Mouse (Mus musculus) lung, postnatal 0 days (tissue): ENCODE measurements around the gene Ell2. TPM values are rescaled to one million over a fixed set of nuclear protein-coding genes. Genes with fewer than 3 reads are reported as not detected.
"Not testable (repeated sequence)": the region's sequence is repeated elsewhere in the genome, so short reads cannot be mapped to it uniquely, and the experiment has no call there.

Experiments used
- ATAC-seq: fragments of 200-750 bp; cut with Nextera tagmentation; 2 replicates; pipeline ENCODE4 v1.8.0; 2017; ENCODE audit warnings: moderate library complexity
- DNase-seq: peaks from one replicate; pipeline ENCODE4 v3.0.0-alpha.2; 2016; ENCODE audit warnings: low spot score
- H3K27ac ChIP-seq: fragments of 300-500 bp; sonication (generic); 2 replicates; pipeline ENCODE4 v1.5.1; 2014; ENCODE audit warnings: antibody characterized with exemption, mild to moderate bottlenecking, low read length, mixed read lengths
- H3K27me3 ChIP-seq: fragments of 300-500 bp; sonication (generic); replicated peaks from 2 replicates; pipeline ENCODE4 v1.6.1; 2014; ENCODE audit warnings: low read length, mixed read lengths; ENCODE audit not compliant: insufficient read depth
- H3K36me3 ChIP-seq: fragments of 300-500 bp; sonication (generic); 2 replicates; pipeline ENCODE4 v1.6.1; 2014; ENCODE audit warnings: low read length, mixed read lengths; ENCODE audit not compliant: insufficient read depth
- H3K4me1 ChIP-seq: fragments of 300-500 bp; sonication (generic); 2 replicates; pipeline ENCODE4 v1.6.1; 2014; ENCODE audit warnings: antibody characterized with exemption, low read depth, low read length, mixed read lengths; ENCODE audit not compliant: insufficient read depth
- H3K4me2 ChIP-seq: fragments of 300-500 bp; sonication (generic); replicated peaks from 2 replicates; pipeline ENCODE4 v1.6.1; 2014; ENCODE audit warnings: low read depth, mild to moderate bottlenecking, low read length, moderate library complexity, mixed read lengths
- H3K4me3 ChIP-seq: fragments of 300-500 bp; sonication (generic); 2 replicates; pipeline ENCODE4 v1.5.1; 2014; ENCODE audit warnings: low read depth, low read length
- H3K9ac ChIP-seq: fragments of 300-500 bp; sonication (generic); replicated peaks from 2 replicates; pipeline ENCODE4 v1.6.1; 2014; ENCODE audit warnings: low read depth, mild to moderate bottlenecking
- H3K9me3 ChIP-seq: fragments of 300-500 bp; sonication (generic); 2 replicates; pipeline ENCODE4 v1.6.1; 2016; ENCODE audit warnings: low read length, mixed read lengths
- CTCF ChIP-seq: IDR thresholded peaks from 2 replicates; pipeline ENCODE4 v1.5.1; 2016; ENCODE audit warnings: antibody characterized with exemption, mild to moderate bottlenecking
- EP300 ChIP-seq: IDR thresholded peaks from 2 replicates; pipeline ENCODE4 v1.6.1; 2016; ENCODE audit warnings: antibody characterized with exemption, mild to moderate bottlenecking, control low read depth
- WGBS: fragments of 180-500 bp; shearing (Covaris S2); extraction: QIAGEN DNeasy Blood & Tissue Kit; methylation state at CpG from one replicate; pipeline ENCODE4 v1.1.7; 2014; 5-methylcytosine and 5-hydroxymethylcytosine counted together
- polyA plus RNA-seq: library from polyadenylated mRNA; unstranded; fragments of >200 nt; fragmentation: Nextera tagmentation; extraction: Ambion mirVana; gene quantifications from 2 replicates; pipeline ENCODE4 v1.2.1, GENCODE M21; 2015

Gene Ell2
- polyA plus RNA-seq, 1 experiment from 2014 or later, result 6.1 TPM

DNA sequence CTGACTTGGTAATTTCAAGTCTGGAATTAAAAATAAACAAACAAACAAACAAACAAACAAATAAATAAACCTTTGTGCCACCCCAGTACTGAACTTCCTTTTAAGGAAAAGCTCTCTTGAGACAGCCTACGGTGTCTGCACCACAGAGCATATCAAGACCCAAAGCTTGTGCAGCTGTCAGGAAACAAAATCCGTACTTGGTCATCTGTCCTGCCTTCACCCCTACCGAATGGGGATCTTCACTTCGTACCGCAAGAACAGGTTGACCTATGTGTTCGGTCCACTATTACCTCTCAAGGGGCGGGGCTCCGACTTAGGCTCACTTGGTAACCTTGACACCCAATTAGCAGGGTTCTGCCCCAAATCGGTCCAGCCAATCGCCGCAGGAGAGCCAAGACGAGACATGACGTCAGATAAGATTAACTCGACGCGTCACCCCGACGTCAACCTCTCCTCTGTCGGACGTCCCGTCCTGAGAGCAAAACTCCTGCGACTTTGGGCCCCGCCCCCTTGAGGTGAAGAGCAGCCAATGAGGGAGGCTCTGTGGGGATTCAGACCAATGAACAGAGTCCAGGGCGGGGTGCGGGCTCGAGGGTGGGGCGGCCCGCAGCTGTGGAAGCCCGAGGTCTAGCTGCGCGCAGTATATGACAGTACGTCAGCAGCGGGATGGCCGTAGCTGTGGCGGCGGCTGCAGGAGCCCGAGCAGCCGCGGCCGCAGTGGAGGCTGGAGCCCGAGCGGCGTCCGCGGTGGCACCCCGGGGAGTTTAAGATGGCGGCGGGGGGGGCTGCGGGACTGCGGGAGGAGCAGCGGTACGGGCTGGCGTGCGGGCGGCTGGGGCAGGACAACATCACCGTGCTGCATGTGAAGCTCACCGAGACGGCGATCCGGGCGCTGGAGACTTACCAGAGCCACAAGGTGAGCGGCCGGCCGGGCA lies 592 bp downstream of the Ell2 start:
- ATAC-seq, result peak; percentile 99
- peak; percentile 98 for DNase-seq
- no peaks in the 10 kb centered on the region for H3K36me3 ChIP-seq
- H3K9ac ChIP-seq, result peak overlapping the region; percentile 78
- no peaks in the 10 kb centered on the region for H3K27me3 ChIP-seq
- peak overlapping the region; percentile 89 for H3K4me3 ChIP-seq
- peak overlapping the region; percentile 64 for H3K4me2 ChIP-seq
- peaks cover 2% of the 10 kb centered on the region; the same call in 1 of the 2 replicates for H3K4me1 ChIP-seq
- WGBS, result 6% methylated on average over 55 of the region's 64 CpGs
- no peaks in the 10 kb centered on the region for H3K9me3 ChIP-seq
- TF ChIP-seq CTCF (no peak; the same call in 1 of the 2 replicates), EP300 (peak; percentile 16; the same call in 1 of the 2 replicates)
- H3K27ac ChIP-seq, result peak overlapping the region; percentile 90

DNA sequence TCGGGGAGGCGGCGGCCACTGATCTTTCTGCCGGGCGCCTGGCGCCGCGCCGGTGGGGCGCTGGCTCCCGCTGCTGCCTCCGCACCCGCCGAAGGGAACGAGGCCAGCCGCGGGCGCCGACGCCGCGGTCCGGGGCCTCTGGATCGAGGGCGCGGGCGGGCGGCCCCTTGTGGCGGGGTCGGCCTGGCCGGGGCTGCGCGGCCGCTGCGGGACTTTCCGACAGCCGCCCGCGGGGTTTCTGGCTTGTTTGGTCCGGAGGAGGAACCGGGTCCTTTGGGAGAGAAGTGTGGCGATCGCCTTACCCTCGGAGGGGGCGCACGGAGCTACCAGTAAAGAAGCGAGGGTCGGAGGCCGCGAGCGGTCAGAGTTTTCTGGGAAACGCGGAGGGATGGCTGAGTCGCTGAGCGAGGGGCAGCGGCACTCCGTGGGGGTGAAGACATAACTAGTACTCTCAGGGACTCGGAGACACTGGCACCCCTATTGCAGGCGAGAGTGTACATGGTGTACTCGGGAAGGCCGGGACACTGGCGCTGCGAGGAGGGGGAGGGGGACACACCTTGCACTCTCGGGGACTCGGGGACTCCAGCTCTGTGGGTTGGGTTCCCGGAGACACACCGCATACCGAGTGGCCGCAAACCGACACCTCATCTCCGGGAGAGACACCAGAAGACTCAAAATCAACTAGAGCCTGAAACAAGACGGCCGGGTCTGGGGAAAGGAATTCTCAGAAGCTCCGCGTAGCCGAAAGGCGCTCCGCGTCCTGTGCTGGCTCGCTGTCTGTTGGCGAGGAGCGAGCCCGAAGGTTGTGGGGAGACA lies 1.5 kb downstream of the Ell2 start:
- DNase-seq (peak; percentile 63), ATAC-seq (peak; percentile 65)
- Histone ChIP-seq H3K4me1 (peaks cover 2% of the 10 kb centered on the region; the same call in 1 of the 2 replicates), H3K27ac (peak overlapping the region; percentile 90), H3K36me3 (no peaks in the 10 kb centered on the region), H3K4me2 (peak overlapping the region; percentile 64), H3K4me3 (peak overlapping the region; percentile 89), H3K27me3 (no peaks in the 10 kb centered on the region), H3K9me3 (no peaks in the 10 kb centered on the region), H3K9ac (peak overlapping the region; percentile 78)
- WGBS, result under 1% methylated on average over 53 of the region's 83 CpGs
- TF ChIP-seq CTCF (no peak), EP300 (no peak)

DNA sequence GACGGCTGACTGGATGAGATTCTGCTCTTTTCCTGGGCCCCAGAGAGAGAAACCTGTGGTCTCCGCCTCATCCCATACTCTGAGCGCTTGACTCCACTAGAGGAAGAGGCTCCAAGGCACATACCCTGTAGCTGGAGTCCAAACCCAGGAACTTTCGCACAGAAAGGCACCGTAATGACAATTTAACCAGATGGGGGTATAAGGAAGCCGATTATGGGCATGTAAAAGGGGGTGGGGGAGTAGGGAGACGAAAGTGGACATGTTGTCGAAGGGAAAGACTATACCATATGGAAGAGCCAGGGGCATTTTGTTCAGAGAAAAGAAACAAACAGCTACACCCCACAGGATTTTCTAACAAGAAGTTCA lies 2.1 kb downstream of the Ell2 start:
- Histone ChIP-seq H3K36me3 (no peaks in the 10 kb centered on the region), H3K4me1 (peaks cover 2% of the 10 kb centered on the region; the same call in 1 of the 2 replicates), H3K27ac (peak overlapping the region; percentile 90; the same call in 1 of the 2 replicates), H3K4me3 (peak overlapping the region; percentile 89), H3K4me2 (peak overlapping the region; percentile 64), H3K27me3 (no peaks in the 10 kb centered on the region), H3K9ac (peak overlapping the region; percentile 78), H3K9me3 (no peaks in the 10 kb centered on the region)
- no peak for ATAC-seq
- peak; percentile 37 for DNase-seq
- WGBS, result 13% methylated on average over 8 of the region's 8 CpGs
- TF ChIP-seq EP300 (no peak), CTCF (no peak)

DNA sequence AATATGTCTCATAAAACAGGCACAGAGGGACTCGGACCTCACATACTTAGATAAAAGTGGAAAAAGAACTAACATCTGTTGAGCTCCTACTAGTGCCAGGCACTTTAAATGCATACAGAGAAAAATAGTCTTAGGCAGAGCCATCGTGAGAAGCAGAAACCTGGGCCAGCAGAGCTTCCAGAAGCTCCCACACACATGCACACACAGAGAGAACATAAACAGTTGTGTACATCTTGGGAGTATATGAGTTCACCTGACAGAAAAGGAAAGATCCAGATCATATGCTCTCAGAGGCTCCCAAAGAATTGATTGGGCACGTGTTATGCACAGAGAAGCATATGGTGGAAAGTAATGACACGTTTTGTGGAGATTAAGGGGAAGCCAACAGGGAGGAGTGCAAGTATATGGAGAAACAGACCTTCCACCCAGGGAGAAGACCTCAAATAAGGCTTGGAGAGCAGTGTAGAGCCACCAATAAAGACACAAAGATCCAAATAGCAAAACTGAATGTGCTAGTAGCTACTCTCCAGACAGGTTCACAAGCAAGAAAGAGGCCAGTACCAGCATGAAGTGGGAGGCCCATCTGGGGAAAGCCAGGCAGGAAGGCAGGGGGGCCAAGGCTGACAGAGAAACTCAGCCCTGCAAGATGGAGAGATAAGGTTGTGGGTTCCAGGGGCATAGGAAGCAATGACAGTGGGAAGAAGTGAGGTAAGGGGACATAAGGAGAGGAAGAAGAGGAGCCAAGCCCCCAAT lies 2.6 kb downstream of the Ell2 start:
- 0 out of 2 replicates have a peak, but pooled peaks have one; percentile 6 for TF ChIP-seq CTCF
- TF ChIP-seq EP300, result no peak
- Histone ChIP-seq H3K27ac (no peak overlapping the region), H3K4me3 (peak overlapping the region; percentile 89), H3K4me1 (peaks cover 2% of the 10 kb centered on the region; the same call in 1 of the 2 replicates), H3K9ac (peak overlapping the region; percentile 78; the same call in 1 of the 2 replicates), H3K36me3 (no peaks in the 10 kb centered on the region), H3K9me3 (no peaks in the 10 kb centered on the region), H3K4me2 (peak overlapping the region; percentile 64), H3K27me3 (no peaks in the 10 kb centered on the region)
- ATAC-seq (no peak), DNase-seq (peak; percentile 11)
- WGBS, result 37% methylated on average over 4 of the region's 4 CpGs

DNA sequence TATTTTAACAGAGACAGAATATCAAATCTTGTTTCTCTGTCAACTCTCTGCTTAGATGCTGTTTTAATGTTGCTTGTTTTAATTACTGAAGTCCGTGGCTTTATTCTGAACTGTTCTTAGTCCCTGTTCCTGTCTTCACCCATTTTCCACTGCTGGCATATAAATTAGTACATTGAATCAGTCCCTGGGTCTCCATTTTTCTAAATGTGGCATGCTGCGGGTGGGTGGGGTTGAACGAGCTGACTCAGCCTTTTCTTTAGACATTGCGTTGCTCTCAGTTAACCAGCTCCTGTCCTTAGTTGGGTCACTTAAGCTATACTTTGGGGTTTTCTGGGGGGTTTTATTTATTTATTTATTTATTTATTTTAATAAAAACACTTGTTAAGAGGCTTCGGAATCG lies 3.6 kb downstream of the Ell2 start:
- no peak overlapping the region for H3K27ac ChIP-seq
- H3K4me3 ChIP-seq, result no peak overlapping the region
- no peaks in the 10 kb centered on the region for H3K27me3 ChIP-seq
- TF ChIP-seq EP300, result no peak
- no peak for TF ChIP-seq CTCF
- 61% methylated on average over 6 of the region's 6 CpGs for WGBS
- no peak overlapping the region for H3K9ac ChIP-seq
- DNase-seq, result no peak
- peaks cover 2% of the 10 kb centered on the region; the same call in 1 of the 2 replicates for H3K4me1 ChIP-seq
- H3K4me2 ChIP-seq, result 0 out of 2 replicates have a peak overlapping the region, but pooled peaks have one; percentile 64
- no peak for ATAC-seq
- no peaks in the 10 kb centered on the region for H3K36me3 ChIP-seq
- H3K9me3 ChIP-seq, result no peaks in the 10 kb centered on the region

DNA sequence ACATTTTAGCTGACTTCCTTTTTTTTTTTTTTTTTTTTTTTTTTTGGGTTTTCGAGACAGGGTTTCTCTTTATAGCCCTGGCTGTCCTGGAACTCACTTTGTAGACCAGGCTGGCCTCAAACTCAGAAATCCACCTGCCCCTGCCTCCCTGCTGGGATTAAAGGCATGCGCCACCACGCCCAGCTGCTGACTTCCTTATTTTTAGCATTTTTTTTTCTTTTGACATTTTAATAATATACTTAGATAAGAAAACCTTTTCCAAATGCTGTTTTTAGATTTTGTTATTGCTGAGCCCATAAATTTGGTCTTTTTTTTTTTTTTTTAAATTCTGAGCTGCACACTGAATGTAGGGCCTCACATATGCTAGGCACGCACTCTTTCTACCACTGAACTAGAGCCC lies 5.0 kb downstream of the Ell2 start:
- DNase-seq, H3K4me2 ChIP-seq, H3K27ac ChIP-seq, H3K4me3 ChIP-seq, H3K36me3 ChIP-seq, H3K9ac ChIP-seq, H3K4me1 ChIP-seq, ATAC-seq, H3K9me3 ChIP-seq, H3K27me3 ChIP-seq: not testable (repeated sequence)
- 93% methylated on average over 3 of the region's 4 CpGs for WGBS

DNA sequence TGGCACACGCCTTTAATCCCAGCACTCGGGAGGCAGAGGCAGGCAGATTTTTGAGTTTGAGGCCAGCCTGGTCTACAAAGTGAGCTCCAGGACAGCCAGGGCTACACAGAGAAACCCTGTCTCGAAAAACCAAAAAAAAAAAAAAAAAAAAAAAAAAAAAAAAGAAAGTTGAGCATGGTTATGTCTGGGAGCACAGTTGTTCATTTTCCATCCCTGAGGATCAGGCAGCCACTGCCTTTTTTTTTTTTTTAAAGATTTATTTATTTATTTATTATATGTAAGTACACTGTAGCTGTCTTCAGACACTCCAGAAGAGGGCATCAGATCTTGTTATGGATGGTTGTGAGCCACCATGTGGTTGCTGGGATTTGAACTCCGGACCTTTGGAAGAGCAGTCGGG lies 6.0 kb downstream of the Ell2 start:
- not testable (repeated sequence) for H3K4me2 ChIP-seq, H3K9me3 ChIP-seq, H3K27ac ChIP-seq, H3K27me3 ChIP-seq, ATAC-seq, H3K4me3 ChIP-seq, H3K9ac ChIP-seq, H3K36me3 ChIP-seq, DNase-seq, H3K4me1 ChIP-seq
- 85% methylated on average over 4 of the region's 5 CpGs for WGBS
